Mouse (Mus musculus): ENCODE results near the gene Lrrc8a.

GRCm38 (mm10) chr2:30243391-30243790 is 5.9 kb downstream of the Lrrc8a start:
- no peak for TF ChIP-seq CTCF (IDR thresholded peaks at IDR 0.05; ENCODE audit: control insufficient read depth, insufficient read depth, insufficient read length)
- no peak for TF ChIP-seq CEBPB (IDR thresholded peaks at IDR 0.05; ENCODE audit: low read depth)

Data from C2C12 (cell line).